Mouse (Mus musculus): Measurements from ENCODE around the gene Taf8.

The Taf8 gene

GRCm38 (mm10) chr17:47458310-47458709, 43.8 kb downstream of the Taf8 start:
- no peak for DNase-seq (ENCODE audit: low spot score)

DNA sequence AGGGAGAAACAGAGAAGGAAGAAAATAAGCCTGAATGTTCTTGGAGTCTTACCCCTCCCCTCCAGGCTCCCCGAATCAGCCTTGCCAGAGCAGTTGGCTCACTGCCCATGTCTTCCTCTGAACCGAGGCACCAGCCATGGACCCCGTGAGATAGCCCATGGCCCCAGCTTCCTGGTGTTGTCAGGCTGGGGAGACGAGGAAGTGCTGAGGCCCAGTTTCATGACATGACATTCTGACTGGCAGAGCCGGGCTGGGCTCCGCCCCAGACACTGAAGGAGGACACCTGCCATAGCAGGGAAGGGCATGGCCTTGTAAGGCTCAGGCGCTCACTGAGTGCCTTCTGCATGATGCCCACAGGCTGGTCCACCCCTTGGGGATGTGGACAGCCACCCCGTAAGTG, 47.4 kb downstream of the Taf8 start:
- no peak for DNase-seq (ENCODE audit: low spot score)

DNA sequence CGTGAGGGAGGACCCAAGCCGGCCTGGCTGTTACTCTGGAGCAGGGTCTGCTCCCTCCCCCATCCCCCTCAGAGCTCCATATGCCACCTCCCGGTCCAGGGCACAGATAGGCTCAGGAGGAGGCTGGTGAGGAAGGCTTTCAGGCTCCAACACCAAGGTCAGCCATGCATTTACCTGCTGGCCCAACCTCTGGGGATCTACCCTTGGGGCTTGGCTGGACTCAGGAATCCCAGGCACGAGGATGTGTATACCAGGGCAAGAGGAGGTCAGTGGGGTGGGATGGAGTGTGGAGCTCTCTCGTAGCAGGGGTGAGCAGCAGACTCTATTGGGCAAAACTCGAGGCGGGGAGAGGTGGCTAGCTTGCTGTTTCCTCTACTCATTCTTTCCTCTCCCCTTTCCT, 49.2 kb downstream of the Taf8 start:
- DNase-seq (ENCODE audit: low spot score): no peak

DNA sequence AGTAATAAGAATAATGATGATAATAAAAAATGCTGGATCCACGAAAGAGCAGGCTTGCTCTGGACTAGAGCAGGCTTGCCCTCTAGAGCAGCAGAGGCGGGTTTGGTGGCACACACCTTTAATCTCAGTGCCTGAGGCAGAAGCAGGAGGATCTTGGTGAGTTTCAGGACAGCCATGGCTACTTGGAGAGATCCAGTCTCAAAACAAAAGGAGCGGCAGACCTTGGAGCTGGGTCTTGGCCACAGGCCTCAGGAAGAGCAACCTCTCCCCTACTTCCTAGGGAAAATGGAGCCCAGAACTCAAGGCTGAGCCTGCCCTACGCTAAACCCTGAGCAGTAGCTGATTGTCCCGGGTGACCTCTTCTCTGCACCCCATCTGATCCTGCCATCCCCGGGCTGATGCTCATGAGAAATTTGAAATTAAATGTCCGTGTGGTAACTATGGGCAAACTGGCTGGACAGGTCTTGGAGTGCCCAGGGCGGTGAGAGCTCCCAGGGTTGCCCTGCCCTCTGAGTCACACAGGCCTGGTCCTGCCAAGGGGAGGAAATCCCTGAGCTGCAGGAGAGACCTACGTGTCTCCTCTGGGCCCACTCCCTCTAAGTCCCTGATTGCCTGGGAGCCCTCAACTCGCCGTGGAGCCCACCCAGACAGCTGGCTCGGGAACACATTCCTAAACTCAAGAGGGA, 51.1 kb downstream of the Taf8 start:
- DNase-seq (ENCODE audit: low spot score): no peak

DNA sequence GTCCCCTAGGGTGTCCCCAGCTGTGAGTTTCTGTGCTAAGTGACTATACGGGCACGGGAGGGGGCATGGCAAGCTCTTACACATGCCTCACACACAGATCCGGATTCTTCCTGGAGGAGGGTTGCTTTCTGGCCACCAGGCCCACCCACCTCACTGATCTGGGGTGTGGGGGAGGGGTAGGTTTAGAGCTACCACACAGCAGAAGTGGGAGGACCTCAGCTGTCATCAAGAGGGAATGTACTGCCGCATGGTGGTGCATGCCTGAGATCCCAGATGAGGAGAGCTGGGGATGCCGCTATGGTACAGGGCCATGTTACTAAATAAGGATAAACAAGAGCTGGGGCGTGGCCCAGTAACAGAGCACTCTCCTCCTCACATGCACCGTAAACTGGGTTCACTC, 51.9 kb downstream of the Taf8 start:
- DNase-seq (ENCODE audit: low spot score): no peak

GRCm38 (mm10) chr17:47449432-47449831, 52.7 kb downstream of the Taf8 start:
- DNase-seq (ENCODE audit: low spot score): no peak

- DNase-seq (ENCODE audit: low spot score): no peak
Observed at GRCm38 (mm10) chr17:47448523-47449372, 53.3 kb downstream of the Taf8 start.

GRCm38 (mm10) chr17:47446561-47446960, 55.5 kb downstream of the Taf8 start:
- no peak for DNase-seq (ENCODE audit: low spot score)

DNA sequence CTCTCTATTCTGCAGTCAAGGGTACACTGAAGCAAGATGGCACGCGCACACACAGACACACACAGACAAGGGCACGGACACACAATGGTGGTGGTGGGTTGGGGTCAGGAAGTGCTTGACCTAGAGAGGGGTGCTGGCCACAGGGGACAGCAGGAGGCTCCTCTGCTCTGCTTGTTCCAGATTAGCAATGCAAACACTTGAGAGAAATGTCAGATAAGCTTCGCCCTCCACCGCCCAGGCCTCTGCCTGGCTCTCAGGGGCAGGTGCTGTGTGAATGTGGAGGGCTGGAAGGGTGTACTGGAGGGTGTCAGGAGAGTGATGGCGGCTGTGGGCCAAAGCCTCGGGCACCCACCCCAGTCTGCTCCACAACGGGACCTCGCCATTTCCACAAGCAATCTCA, 56.1 kb downstream of the Taf8 start:
- DNase-seq (ENCODE audit: low spot score): no peak

- DNase-seq (ENCODE audit: low spot score): no peak
Observed at GRCm38 (mm10) chr17:47445518-47445917, 56.6 kb downstream of the Taf8 start.

GRCm38 (mm10) chr17:47444113-47444512, 58.0 kb downstream of the Taf8 start:
- DNase-seq (ENCODE audit: low spot score): no peak

- DNase-seq (ENCODE audit: low spot score): no peak
Observed at GRCm38 (mm10) chr17:47442271-47442670, 59.8 kb downstream of the Taf8 start.

DNA sequence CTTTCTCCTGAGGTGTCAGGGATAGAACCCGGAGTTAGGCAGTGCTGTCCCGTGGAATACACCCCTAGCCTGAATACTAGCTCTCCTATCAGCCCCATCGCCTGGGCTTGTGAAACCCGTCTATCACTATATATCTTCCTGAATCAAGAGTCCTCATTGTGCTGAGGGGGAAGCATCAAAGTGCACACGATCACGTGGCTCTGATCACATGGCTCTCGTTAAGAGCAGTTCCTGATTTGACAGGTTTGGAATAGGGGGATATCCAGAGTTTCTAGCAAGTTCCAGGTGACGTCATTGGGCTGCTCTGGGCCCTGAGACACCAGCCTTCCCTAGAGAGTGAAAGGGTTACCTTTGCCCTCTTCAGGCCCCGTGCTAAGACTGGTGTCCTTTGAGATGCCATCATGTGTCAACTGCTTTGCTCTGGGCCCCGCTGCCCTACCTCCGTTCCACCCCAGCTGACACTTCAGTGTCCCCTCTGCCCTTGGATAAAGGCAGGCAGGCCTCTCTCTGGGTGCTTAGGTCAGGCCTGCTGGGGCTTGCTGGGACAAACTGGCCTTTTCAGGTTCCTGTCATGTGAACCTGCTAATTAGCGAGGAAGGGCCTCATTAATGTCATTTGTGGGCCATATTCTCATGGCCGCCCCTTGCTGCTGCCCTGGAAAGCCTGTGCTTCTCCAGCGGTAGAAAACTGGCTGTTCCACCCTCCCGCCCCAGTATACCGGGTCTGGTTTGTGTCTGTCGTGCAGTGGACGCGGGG, 60.6 kb downstream of the Taf8 start:
- no peak for DNase-seq (ENCODE audit: low spot score)

DNA sequence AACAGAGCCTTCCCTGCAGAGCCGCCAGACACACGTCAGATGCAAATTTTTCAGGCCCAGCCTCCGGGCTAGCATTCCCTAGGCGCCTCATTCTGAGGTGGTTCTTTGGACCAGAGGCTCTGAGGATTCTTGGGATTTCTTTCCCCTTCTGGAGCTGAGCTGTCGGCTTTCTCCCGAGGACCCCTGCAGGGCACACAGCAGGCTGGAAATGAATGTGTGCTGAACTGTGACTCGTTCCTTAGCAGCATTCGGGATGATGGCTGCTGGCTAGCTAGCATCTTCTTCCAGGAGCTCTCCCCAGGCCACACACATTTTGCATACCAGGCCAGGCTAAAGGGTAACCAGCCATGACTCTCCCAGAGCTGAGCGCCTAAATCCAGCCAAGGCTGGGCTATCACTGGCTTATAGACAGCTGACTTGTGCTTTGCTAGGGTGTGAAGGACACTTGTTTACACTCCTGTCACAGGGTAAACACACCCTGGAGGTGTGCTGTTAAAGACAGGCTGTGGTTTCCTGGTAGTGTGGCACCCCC, 61.7 kb downstream of the Taf8 start:
- DNase-seq (ENCODE audit: low spot score): no peak

GRCm38 (mm10) chr17:47439396-47440028, 62.6 kb downstream of the Taf8 start:
- no peak for DNase-seq (ENCODE audit: low spot score)

- DNase-seq (ENCODE audit: low spot score): no peak
Observed at GRCm38 (mm10) chr17:47438611-47439010, 63.5 kb downstream of the Taf8 start.

- no peak for DNase-seq (ENCODE audit: low spot score)
Observed at GRCm38 (mm10) chr17:47436907-47437547, 65.1 kb downstream of the Taf8 start, which contains the start of gene 1700001C19Rik. Gene 1700001C19Rik, minus strand, starts transcription at chr17:47437376.

DNA sequence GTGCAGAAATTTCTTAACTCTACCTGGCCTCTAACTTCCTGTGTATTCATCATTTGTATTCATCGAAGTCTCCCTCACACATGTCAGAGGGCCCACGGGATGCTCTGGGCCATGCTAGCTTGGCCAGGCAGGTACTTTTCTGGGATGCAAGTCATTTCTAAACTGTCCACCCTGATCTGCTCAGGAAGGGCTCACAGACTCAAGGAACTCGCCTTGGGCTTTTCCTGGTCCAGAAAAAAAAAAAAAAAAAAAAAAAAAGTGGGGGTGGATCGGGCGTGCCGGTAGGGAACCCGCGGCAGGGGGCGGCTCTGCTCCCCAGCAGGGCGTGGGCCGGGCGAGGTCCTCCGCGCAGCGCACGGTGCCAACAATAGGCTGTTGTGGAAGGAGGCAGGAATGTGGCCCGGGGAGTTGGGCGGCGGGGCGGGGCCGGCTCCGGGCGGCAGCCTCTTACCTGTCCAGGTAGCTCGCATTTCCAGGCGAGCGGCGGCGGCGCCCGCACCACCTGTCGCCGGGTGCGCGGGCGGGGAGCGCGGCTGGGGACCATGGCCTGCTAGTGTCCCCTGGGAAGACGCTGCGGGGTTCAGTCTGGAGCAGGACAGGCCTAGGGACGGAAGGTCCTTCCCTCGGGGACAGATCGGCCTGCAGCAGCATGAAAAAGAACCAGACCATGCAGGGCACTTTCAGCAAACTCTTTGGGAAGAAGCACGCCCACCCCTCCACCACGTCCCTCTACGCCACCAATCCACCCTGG, 65.8 kb downstream of the Taf8 start, which contains the start of gene AI661453:
TSS of gene AI661453 (plus strand) at position 460 of the 751 bp plus-strand sequence.
- DNase-seq (ENCODE audit: low spot score): no peak
